Mouse (Mus musculus) Patski (cell line): ENCODE data around the gene Gatad1. TPM values are rescaled to one million over a fixed set of nuclear protein-coding genes. Genes with fewer than 3 reads are reported as not detected.

ENCODE experiments used
- ATAC-seq: fragments of 100-300 bp; one replicate; pipeline ENCODE4 v1.8.0; 2021
- CTCF ChIA-PET: fragments of 350-600 bp; sonication (Branson Sonifier 250); formaldehyde crosslinking; loops from one replicate; lab custom pipeline; 2022; ENCODE audit warnings: inconsistent platforms; lab: Charles Lee
- POLR2A ChIA-PET: fragments of 350-600 bp; sonication (Branson Sonifier 250); formaldehyde crosslinking; loops from one replicate; lab custom pipeline; 2022; ENCODE audit warnings: antibody characterized with exemption, inconsistent platforms; lab: Charles Lee
- DNase-seq: peaks from one replicate; pipeline ENCODE4 v3.0.0-alpha.2; 2011; ENCODE audit warnings: low read depth, low spot score
- H3K27me3 ChIP-seq: fragments of 371-371 bp; one replicate; pipeline ENCODE4 v1.5.1; 2021
- CTCF ChIP-seq: fragments of 100-300 bp; IDR thresholded peaks from one replicate; pipeline ENCODE4 v1.5.1; 2021
- in situ Hi-C: fragments of 300-500 bp; cut with MboI; formaldehyde crosslinking; loops from 3 replicates; pipeline ENCODE4 v1.11.1; 2018; ENCODE audit warnings: low pct_unique_long_range_greater_than_20kb, mixed read lengths
- polyA plus RNA-seq: library from polyadenylated mRNA; unstranded; gene quantifications from one replicate; pipeline ENCODE4 v1.2.3, GENCODE M21; 2021

The Gatad1 gene
- 146 TPM for polyA plus RNA-seq

GRCm38 (mm10) chr5:3657085-3657484 is at the start of gene Gatad1:
TSS of gene Gatad1 (minus strand) at chr5:3657185.
- H3K27me3 ChIP-seq, result peaks cover 23% of the 10 kb centered on the region
- POLR2A ChIA-PET, result no interaction called here
- CTCF ChIA-PET, result interaction anchor here (1.3 kb wide), 1 partner anchor 9 kb away, joined by 3 read pairs; no protein-coding TSS in a partner anchor
- DNase-seq (no peak), ATAC-seq (no peak)
- TF ChIP-seq CTCF, result no peak
- in situ Hi-C loops, result no loop called here

- no peaks in the 10 kb centered on the region for H3K27me3 ChIP-seq
- TF ChIP-seq CTCF, result no peak
- no peak for DNase-seq
- ATAC-seq, result no peak
- ChIA-PET POLR2A (interaction anchor here (0.9 kb wide), 1 partner anchor 27 kb away, joined by 4 read pairs; no protein-coding TSS in a partner anchor), CTCF (interaction anchor here (1.0 to 1.5 kb wide), 2 partner anchors 10 to 13 kb away, joined by 3 to 5 read pairs; no protein-coding TSS in a partner anchor)
- in situ Hi-C loops, result no loop called here
Measured at GRCm38 (mm10) chr5:3702180-3702579, 45.2 kb upstream of the Gatad1 start.

- no peak for TF ChIP-seq CTCF
- H3K27me3 ChIP-seq, result no peaks in the 10 kb centered on the region
- DNase-seq (no peak), ATAC-seq (no peak)
- POLR2A ChIA-PET, result no interaction called here
- in situ Hi-C loops, result no loop called here
- CTCF ChIA-PET, result interaction anchor here (2.6 kb wide), 1 partner anchor 15 kb away, joined by 11 read pairs; no protein-coding TSS in a partner anchor
Measured at GRCm38 (mm10) chr5:3700025-3700424, 43.0 kb upstream of the Gatad1 start.

GRCm38 (mm10) chr5:3696031-3696430 is 39.0 kb upstream of the Gatad1 start:
- no peaks in the 10 kb centered on the region for H3K27me3 ChIP-seq
- in situ Hi-C loops, result no loop called here
- DNase-seq (no peak), ATAC-seq (no peak)
- no peak for TF ChIP-seq CTCF
- CTCF ChIA-PET, result interaction anchor here (0.9 kb wide), 1 partner anchor 9 kb away, joined by 3 read pairs; no protein-coding TSS in a partner anchor
- POLR2A ChIA-PET, result no interaction called here

GRCm38 (mm10) chr5:3695191-3695590 is 38.2 kb upstream of the Gatad1 start:
- DNase-seq, result no peak
- ATAC-seq, result no peak
- CTCF ChIA-PET, result interaction anchor here (0.9 kb wide), 1 partner anchor 10 kb away, joined by 3 read pairs; no protein-coding TSS in a partner anchor
- in situ Hi-C loops, result no loop called here
- TF ChIP-seq CTCF, result no peak
- POLR2A ChIA-PET, result interaction anchor here (0.7 kb wide), 1 partner anchor 34 kb away, joined by 7 read pairs; no protein-coding TSS in a partner anchor
- H3K27me3 ChIP-seq, result no peaks in the 10 kb centered on the region

- CTCF ChIA-PET, result interaction anchor here (1.6 kb wide), 1 partner anchor 9 kb away, joined by 5 read pairs; no protein-coding TSS in a partner anchor
- in situ Hi-C loops, result no loop called here
- POLR2A ChIA-PET, result interaction anchor here (0.7 kb wide), 1 partner anchor 1371 kb away, joined by 3 read pairs; no protein-coding TSS in a partner anchor
- DNase-seq, result no peak
- no peak for TF ChIP-seq CTCF
- no peaks in the 10 kb centered on the region for H3K27me3 ChIP-seq
- ATAC-seq, result no peak
Measured at GRCm38 (mm10) chr5:3692956-3693355, 36.0 kb upstream of the Gatad1 start.

- ChIA-PET POLR2A (no interaction called here), CTCF (interaction anchor here (1.4 kb wide), 1 partner anchor 132 kb away, joined by 3 read pairs; no protein-coding TSS in a partner anchor)
- H3K27me3 ChIP-seq, result no peaks in the 10 kb centered on the region
- in situ Hi-C loops, result no loop called here
- ATAC-seq (no peak), DNase-seq (no peak)
- no peak for TF ChIP-seq CTCF
Measured at GRCm38 (mm10) chr5:3691283-3691682, 34.3 kb upstream of the Gatad1 start.

- peak; percentile 46 for DNase-seq
- ChIA-PET POLR2A (interaction anchor here (0.6 kb wide), 1 partner anchor 43 kb away, joined by 7 read pairs; no protein-coding TSS in a partner anchor), CTCF (interaction anchor here (0.7 to 2.4 kb wide), 5 partner anchors 9 to 16 kb away, joined by 3 to 5 read pairs (median 3); no protein-coding TSS in a partner anchor)
- in situ Hi-C loops, result no loop called here
- peak; percentile 73 for ATAC-seq
- no peaks in the 10 kb centered on the region for H3K27me3 ChIP-seq
- no peak for TF ChIP-seq CTCF
Measured at GRCm38 (mm10) chr5:3688298-3688697, 31.3 kb upstream of the Gatad1 start.

- ChIA-PET POLR2A (no interaction called here), CTCF (no interaction called here)
- in situ Hi-C loops, result no loop called here
- peaks cover 4% of the 10 kb centered on the region for H3K27me3 ChIP-seq
- ATAC-seq (no peak), DNase-seq (no peak)
- no peak for TF ChIP-seq CTCF
Measured at GRCm38 (mm10) chr5:3669938-3670554, 13.1 kb upstream of the Gatad1 start.

- H3K27me3 ChIP-seq, result peaks cover 11% of the 10 kb centered on the region
- in situ Hi-C loops, result no loop called here
- ATAC-seq (no peak), DNase-seq (no peak)
- ChIA-PET CTCF (interaction anchor here (1.2 kb wide), 1 partner anchor 9 kb away, joined by 3 read pairs; the partner anchor contains the start of gene Gatad1), POLR2A (interaction anchor here (0.6 kb wide), 1 partner anchor 1523 kb away, joined by 3 read pairs; no protein-coding TSS in a partner anchor)
- TF ChIP-seq CTCF, result no peak
Measured at GRCm38 (mm10) chr5:3666585-3666984, 9.6 kb upstream of the Gatad1 start.

- DNase-seq (no peak), ATAC-seq (no peak)
- POLR2A ChIA-PET, result no interaction called here
- H3K27me3 ChIP-seq, result peaks cover 14% of the 10 kb centered on the region
- in situ Hi-C loops, result no loop called here
- CTCF ChIA-PET, result interaction anchor here (1.0 to 1.2 kb wide), 2 partner anchors 8 to 14 kb away, joined by 3 read pairs; partner anchors contain the start of gene Gatad1
- TF ChIP-seq CTCF, result no peak
Measured at GRCm38 (mm10) chr5:3665225-3665624, 8.2 kb upstream of the Gatad1 start.
